Mouse (Mus musculus): ENCODE measurements around the gene Prg3.
A peak's percentile ranks its signal among the peaks of the same experiment; 100 is the strongest.

Prg3 gene

DNA sequence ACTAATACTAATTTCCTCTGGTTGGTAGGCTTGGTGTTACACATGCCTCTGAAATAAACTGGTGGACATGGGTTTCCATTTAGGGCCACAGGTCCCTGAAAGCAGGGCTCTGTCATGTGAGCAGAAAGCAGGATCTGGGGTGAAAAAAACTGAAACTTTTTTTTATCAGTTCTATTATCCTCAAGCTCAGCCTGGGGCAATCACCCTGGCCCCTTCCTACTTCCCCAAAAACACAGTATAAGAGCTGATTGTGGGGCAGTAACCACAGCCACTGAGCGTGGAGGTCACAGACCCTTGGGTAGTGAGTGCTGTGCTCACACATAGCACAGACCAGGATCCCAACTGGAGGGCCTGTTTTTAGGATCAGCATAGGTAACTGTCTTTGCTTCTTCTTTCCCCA lies at the start of gene Prg3:
Gene Prg3 (plus strand): TSS at position 286 of the 400 bp plus-strand sequence.
- DNase-seq (ENCODE audit: low read depth in 1 of 2, low spot score in 2 of 2), result no peak

DNA sequence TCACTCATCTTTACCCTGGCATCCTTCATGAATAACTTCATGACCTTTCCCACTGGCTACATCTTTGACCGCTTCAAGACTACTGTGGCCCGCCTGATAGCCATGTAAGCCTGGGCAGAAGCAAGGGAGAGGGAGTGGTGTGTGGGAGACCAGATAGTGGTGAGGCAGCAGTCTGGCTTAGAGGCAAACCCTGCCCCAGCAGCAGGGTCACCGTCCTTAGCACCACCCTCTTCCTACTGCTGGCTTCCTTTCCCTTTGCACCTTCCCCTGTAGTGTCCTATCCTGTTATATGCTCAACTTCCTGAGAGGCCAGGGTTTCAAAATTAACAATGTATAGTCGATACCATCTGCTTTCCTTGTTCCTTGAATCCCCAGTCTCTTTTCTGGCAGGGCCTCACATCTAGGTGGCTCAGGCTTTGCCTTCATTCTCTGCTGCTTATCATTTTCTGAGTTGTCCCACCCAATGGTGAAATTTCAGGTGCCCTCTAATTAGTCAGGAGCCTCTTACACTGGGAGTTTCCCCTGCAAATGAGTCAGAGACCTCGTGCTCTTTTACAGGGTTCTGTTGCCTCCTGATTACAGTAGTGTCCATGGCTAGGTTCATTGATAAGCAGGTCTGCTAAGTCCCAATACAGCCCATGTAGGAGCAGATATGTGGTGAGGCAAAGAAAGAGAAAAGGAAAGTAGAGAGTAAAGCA lies 49.6 kb upstream of the Prg3 start:
- no peak for DNase-seq (ENCODE audit: low read depth in 1 of 2, low spot score in 2 of 2)

DNA sequence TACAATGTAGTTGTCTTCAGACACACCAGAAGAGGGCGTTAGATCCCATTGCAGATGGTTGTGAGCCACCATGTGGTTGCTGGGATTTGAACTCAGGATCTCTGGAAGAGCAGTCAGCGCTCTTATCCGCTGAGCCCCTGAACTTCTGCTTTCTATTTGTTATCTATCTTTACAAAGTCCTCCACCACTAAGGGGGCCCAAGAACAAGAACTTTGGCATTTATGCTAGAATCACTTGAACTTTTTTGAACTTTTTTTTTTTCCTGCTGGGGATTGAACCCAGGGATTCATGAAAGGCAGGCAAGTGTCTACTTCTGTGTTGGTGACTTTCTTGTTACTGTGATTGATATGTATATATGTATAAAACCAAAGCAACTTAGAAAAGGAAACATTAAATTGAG lies 48.7 kb upstream of the Prg3 start:
- no peak for DNase-seq (ENCODE audit: low read depth in 1 of 2, low spot score in 2 of 2)

DNA sequence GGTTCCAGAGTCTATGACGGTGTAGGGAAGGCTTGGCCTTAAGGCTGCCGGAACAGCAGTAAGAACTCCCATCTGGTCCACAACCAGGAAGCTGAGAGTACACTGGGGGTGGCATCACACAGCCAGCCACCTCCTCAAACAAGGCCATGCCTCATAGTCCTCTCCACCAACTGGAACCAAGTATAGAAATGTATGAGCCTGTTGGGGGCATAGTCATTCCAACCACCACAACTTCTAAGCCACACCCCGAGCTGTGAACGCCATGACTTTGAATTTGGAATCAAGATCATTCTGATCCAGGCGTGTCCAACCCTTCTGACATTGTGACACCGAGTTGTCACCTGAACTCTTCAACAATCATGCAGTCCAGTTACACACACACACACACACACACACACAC lies 48.3 kb upstream of the Prg3 start:
- DNase-seq (ENCODE audit: low read depth in 1 of 2, low spot score in 2 of 2), result no peak

DNA sequence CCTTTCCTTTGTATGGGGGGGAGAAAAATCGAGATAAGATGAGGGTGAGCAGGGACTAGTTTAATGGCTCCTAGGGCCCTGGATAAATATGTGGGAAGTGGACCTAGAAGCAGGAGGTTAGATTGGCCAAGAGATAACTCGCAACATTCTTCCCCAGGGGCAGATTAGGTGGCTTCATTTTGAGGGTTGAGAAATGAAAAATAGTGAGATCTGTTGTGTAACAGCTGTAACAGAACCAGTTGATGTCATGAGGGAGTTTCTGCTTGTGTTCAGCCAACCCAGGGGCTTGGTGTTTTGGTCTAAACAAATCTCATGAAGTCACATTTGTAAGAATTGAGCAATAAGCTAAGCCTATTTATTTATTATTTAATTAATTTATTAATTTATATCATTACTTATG lies 46.7 kb upstream of the Prg3 start:
- no peak for DNase-seq (ENCODE audit: low read depth in 1 of 2, low spot score in 2 of 2)

DNA sequence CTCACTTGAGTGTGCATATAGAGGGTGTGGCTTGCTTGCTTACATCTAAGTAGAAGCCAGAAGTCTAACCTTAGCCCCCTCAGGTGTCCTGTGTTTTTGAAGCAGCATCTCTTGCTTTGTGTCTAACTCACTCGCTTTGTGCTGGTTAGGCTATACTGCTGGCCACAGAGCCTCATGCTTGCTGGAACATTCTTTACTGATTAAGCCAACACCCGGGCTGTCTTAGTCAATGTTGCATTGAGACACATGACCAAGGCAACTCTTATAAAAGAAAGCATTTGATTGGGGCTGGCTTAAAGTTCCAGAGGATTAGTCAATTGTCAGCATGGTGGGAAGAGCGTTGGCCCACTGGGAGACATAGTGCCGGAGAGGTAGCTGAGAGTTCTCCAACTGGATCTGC lies 46.2 kb upstream of the Prg3 start:
- no peak for DNase-seq (ENCODE audit: low read depth in 1 of 2, low spot score in 2 of 2)

DNA sequence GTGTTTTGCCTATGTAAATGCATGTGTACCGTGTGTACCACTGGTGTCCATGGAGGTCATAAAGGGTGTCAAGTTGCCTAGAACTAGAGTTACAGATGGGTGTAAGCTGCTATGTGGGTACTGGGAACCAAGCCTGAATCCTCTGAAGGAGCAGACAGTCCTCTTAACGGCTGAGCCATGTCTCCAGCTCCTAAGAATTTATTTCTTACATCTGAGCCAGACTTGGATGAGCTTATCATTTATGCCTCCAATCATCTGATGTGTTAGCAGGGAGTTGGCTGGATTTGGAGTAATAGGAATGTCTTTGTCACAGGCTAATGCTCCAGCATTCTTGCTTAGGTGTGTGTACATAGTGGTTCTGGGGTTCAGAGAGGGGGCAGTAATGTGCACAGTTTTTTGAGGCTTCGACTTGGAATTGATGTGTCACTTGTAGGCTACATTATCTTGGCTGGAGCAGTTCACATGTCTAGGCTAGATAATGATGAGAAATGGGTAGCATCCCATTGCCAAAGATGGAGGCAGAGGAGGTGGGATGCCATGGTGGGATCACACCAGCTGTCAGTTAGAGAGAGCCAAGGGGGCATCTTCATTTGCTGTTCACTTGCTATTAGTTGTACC lies 40.8 kb upstream of the Prg3 start:
- no peak for DNase-seq (ENCODE audit: low read depth in 1 of 2, low spot score in 2 of 2)

DNA sequence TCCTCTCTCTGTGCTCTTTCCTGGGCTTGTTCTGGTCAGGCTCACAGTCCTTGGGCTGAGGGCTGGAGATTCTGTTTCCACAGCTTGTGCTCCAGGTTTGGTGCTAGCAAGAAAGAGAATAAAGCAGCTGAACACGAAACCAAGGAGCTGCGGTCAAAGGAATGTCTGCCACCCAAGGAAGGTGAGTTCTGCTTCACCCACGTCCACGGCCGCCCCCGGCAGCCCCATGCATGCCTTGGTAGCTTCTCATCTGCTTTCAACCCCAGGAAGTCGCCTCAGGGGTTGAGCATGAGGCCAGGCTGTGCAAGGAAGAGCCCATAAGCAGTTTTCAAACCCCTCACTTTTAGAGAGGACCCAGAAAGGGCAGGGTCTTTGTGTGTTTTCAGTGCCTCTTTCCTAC lies 39.8 kb upstream of the Prg3 start:
- DNase-seq (ENCODE audit: low read depth in 1 of 2, low spot score in 2 of 2), result no peak

DNA sequence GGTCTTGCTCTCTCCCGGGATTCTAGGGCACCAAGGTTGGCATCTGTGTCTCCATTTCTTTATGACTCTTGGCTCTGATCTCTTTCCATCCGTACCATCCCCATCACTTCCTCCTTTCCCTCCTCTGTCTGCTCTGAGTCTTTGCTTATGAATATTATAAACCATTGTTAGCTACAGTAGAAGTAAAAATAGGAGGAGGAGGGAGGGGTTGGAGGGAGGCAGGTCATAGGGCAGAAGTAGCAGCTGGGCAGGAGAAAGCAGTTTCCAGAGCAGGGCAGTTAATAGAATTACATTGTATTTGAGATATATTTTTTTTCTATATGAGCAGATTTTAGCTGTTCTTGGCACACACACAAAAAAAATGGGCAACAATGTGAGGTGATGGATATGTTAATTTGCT lies 39.3 kb upstream of the Prg3 start:
- no peak for DNase-seq (ENCODE audit: low read depth in 1 of 2, low spot score in 2 of 2)

DNA sequence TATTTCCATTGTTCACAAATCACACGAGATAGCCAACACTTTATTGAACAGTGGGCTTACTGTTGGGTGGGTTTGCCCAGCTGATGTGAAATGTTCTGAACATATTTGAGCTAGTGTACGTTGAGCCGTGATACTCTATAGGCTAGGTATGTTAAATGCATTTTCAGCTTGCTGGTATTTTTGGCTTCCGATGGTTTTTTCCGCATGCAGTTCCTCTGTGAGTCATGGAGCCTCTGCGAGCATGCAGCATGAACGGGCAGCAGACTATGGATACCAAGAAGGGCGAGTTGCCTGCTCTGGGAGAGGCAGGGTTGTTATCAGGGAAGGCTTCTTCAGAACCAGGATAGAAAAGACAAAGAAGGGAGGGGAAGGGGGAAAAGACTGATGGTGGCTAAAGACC lies 37.0 kb upstream of the Prg3 start:
- DNase-seq (ENCODE audit: low read depth in 1 of 2, low spot score in 2 of 2), result no peak

DNA sequence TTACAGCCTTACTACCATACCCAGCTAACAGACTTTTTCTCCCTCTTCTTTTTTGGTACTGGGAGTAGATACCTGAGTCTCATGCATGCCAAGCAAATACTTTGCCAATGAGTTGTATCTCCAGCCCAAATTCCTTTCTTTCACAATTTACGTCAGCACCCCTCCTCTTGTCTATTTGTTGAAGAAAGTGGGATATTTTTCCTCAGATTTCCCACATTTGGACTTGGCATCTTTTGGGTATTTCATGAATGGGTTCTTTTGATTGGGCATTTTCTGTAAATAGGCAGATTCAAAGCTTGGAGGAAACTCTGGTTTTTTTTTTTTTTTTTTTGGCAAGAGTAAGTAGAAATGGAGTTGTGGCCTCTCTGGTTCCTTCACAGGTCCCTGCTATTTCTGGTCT lies 35.8 kb upstream of the Prg3 start:
- no peak for DNase-seq (ENCODE audit: low read depth in 1 of 2, low spot score in 2 of 2)

DNA sequence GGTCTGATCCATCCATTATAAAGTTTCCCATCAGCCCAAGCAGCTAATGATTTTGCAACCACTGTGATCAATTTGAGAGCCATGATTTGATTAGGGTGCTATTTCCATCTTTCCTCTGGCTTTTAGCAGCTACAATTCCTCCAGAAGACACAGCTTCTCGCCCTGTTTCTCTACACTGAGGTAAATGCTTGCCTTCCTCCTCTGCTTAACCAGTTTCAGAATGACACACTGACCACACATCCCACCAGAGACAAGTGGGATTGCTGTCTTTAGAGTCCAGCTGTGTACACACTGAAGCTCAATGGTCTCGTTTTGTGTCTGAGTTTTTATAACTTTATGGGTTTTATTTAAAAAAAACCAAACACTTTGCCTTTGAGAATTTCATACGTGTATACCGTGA lies 35.3 kb upstream of the Prg3 start:
- DNase-seq (ENCODE audit: low read depth in 1 of 2, low spot score in 2 of 2), result no peak

DNA sequence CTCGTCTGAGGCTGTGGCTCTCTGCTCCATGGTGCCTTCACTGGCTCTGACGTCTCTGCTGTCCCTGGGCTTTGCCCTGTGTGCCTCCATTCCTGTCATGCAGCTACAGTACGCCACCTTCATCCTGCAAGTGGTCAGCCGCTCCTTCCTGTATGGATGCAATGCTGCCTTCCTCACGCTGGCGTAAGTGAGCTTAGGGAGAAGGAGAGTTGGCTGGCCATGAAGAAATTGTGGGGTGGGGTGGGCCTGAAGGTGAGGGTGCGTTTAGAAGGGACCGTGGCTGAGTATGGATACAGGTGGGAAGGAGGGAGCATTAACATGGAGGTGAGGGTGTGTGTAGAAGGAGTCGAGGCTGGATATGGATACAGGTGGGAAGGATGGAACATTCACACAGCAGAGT lies 32.6 kb upstream of the Prg3 start:
- no peak for DNase-seq (ENCODE audit: low read depth in 1 of 2, low spot score in 2 of 2)

DNA sequence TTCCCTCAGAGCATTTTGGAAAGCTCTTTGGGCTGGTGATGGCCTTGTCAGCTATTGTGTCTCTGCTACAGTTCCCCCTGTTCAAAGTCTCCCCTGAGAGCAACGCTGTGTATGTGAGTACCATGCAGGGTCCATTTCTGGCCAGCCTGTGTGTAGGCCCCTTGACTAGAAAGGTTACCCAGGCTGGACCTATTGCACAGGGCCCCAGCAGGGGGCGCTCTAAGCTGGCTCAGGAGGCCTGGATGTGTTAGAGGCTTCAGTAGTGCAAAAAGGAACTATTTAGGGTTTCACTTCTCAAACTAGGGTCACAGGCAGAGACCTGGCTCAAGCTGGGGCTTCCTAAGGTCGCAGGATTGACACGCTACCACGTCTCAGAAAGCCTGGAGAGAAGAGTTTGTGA lies 31.7 kb upstream of the Prg3 start:
- peak; percentile 43 to 67 for DNase-seq (ENCODE audit: low read depth in 1 of 2, low spot score in 2 of 2)

DNA sequence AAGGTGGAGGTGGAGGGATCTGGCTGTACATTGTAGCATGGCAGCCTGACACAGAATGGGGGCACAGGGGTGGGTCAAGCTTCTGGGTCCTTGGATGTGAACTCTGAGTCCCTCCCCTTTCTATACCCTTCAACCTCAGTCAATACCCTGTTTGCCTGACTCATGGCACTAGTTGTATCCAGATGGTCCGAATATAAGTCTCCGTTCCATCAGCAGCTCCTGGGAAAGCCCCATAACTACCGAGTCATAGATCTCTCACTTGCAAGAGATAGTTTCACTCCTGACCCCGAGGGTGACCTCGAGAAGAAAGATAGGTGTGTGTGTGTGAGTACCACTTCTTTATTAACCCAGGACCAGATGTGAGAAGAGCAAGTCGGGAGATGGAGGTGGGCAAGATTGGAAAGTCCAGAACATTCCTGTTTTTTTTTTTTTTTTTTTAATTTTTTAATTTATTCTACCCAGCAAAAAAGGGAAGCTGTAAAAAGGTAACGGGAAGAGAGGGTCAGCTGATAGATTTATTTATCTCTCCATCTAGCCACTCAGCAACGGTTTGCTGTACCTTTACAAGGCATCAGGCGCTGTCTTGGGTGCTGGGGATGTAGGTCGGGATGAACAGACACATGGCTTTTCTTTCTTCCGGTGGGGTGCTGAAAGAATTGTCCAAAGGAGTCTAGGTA lies 29.3 kb upstream of the Prg3 start:
- DNase-seq (ENCODE audit: low read depth in 1 of 2, low spot score in 2 of 2), result no peak

DNA sequence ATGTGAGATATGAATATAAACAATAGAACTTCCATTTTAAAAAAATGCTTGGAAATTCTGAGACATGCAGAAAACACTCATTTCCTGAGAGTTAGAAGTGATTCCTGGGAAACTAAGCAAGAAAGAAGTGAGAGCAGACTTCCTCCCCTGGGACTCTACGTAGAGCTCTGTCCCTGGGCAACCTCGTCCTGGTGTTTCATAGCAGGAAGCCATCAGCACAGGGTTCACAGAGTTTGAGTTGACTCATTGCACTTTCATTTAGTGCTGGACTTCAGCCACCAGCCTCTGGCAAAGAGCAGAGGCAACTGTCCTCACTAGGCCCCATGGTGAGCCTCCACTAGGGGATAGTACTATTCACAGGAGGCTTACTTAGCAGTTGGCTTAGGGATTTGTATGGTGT lies 26.7 kb upstream of the Prg3 start:
- no peak for DNase-seq (ENCODE audit: low read depth in 1 of 2, low spot score in 2 of 2)

DNA sequence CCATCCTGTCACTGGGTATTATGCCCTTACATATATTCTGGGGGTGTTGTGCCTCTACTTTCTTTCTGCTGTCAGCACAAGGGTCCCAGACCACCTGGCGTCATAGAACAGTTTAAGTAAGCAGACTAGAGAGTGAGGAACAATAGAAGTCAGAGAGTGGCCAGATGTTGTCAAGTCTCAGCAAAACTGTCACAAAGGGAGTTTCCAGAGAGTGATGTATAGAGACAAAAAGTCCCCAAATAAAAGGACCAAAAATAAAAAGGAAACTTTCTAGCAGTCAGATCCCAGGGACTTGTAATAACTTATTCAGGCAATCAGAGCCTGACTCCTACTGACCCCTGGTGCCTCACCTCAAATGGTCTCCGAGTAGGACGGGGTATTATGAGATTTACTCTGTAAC lies 26.1 kb upstream of the Prg3 start:
- DNase-seq (ENCODE audit: low read depth in 1 of 2, low spot score in 2 of 2), result no peak

DNA sequence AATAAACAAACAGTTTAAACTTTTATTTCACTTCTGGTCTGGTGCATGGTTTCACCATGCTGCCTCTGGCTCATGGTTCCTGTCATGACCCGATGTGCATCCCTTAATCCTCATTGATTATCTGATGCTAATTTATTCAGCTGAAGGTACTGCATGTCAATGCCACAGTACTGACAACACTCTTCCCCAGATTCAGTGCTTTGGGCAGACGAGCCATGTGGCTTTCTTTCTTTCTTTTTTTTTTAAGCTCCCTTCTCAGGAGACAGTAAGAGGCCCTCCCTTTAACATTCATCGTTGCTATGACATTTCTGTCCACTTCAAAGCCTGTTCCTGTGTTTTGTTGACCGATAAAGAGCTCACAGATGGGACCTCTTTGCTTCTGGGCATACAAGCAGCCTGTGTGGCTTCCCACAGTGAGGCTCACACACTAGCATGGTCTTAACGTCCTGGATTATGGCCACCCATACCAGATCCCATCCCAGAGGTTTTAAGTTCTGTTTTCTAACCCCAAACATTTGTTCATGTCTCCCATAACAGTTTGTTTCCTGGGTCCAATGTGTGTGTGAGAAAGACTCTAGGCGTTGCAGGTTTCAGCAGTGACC lies 25.0 kb upstream of the Prg3 start:
- no peak for DNase-seq (ENCODE audit: low read depth in 1 of 2, low spot score in 2 of 2)

DNA sequence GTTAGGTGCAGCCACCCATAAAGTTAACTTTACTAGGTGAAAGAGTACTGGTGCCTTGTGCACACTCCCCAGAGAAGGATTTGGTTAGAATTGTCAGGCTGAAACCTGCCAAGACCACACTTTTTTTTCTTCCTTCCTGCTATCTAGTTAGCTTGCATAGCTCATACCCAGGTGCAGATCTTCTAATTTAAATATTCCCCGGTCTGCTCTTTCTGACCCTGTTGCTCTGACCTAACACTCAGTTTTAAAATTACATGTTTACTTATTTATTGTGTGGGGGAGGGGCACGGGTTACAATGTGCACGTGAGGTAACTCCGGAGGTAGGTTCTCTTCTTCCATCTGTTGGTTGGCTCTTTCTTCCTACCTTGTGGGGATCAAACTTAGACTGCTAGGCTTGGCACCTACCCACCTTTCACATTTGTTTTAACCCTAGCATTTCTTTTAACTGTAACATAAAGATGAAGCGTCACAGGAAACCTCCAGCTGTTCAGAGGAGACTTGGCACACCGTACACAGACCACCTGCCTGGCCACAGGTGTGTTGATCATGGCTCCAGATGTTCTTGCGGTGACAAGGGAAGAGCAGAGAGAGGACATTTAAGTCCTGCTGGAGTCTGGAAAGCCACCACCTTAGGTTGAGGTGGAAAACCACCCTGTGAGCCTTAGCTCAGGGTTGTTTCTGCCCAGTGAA lies 23.8 kb upstream of the Prg3 start:
- DNase-seq (ENCODE audit: low read depth in 1 of 2, low spot score in 2 of 2), result no peak

DNA sequence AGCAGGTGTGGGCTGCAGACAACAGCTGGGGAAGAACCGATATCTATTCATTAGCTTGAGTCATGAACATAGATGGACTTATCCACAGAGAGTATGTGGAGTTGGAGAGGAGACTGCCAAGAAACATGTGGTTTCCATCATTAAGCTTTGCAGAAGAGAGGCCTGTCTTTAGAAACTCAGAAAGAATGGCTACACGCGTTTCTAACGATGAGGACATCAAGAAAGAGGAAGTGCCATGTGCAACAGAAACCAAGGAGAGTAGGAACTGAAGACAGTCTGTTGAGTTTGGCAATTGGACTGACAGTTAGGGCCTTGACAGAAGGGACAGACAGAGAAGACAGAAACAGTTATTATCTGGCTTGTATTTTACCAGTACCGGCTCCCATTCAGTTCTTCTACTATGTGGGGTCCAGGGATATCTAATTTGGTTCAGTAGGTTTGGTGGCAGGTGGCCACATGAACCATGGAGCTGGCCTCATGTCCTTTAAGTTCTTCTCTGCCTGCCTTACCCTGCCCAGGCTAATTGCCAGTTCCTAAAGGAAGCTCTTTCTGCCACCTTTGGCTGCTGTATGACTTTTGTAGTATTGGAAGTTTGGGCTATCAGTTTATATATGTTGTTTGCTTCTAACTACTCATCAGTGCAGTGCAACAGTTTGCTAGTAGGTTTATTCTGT lies 20.6 kb upstream of the Prg3 start:
- peak in 1 of 2 experiments; percentile 14 for DNase-seq (ENCODE audit: low read depth in 1 of 2, low spot score in 2 of 2)

DNA sequence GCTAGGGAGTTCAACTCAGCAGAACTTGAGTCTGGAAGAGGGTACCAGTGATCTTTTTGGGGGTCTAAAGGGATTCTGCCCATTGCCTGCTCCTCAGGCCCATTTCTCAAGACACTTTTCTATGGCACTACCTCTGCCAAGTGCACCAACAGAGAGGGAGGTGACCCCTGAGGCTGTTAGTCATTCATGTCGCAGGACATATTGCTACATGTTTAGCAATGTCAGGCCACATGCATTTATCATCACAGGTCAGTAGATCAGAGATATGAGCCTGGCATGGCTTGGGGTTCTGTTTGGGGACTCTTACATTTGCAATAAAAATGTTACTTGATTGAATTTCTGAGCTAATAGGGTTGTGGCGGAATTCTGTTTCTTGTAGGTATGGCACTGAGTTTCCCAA lies 12.4 kb upstream of the Prg3 start:
- DNase-seq (ENCODE audit: low read depth in 1 of 2, low spot score in 2 of 2), result no peak
